Mouse (Mus musculus): Measurements from ENCODE around the gene Hes5. TPM values are rescaled to one million over a fixed set of nuclear protein-coding genes. Genes with fewer than 3 reads are reported as not detected.
A peak's percentile ranks its signal among the peaks of the same experiment; 100 is the strongest.

Hes5 gene
- polyA plus RNA-seq, 1 experiment: not detected

GRCm38 (mm10) chr4:154961226-154961738 is 559 bp downstream of the Hes5 start:
- no peak for TF ChIP-seq POLR2A (IDR thresholded peaks at IDR 0.05; ENCODE audit: insufficient read depth, low read depth, low read length)
- TF ChIP-seq CTCF (IDR thresholded peaks at IDR 0.05; ENCODE audit: insufficient read depth, low read depth, low read length): no peak
- H3K27ac ChIP-seq (ENCODE audit: insufficient read depth, low read depth, low read length): peak overlapping the region; percentile 71
- WGBS: 1% methylated on average over 46 of the region's 47 CpGs
- peaks cover 51% of the 10 kb centered on the region for H3K4me1 ChIP-seq (ENCODE audit: control insufficient read depth, insufficient read depth, low read length)
- H3K4me3 ChIP-seq (ENCODE audit: insufficient read depth, low read depth, low read length): peak overlapping the region; percentile 69

- peak overlapping the region; percentile 69 for H3K4me3 ChIP-seq (ENCODE audit: insufficient read depth, low read depth, low read length)
- WGBS: 30% methylated on average over 13 of the region's 13 CpGs
- H3K27ac ChIP-seq (ENCODE audit: insufficient read depth, low read depth, low read length): peak overlapping the region; percentile 71
- TF ChIP-seq CTCF (IDR thresholded peaks at IDR 0.05; ENCODE audit: insufficient read depth, low read depth, low read length): no peak
- TF ChIP-seq POLR2A (IDR thresholded peaks at IDR 0.05; ENCODE audit: insufficient read depth, low read depth, low read length): no peak
- peaks cover 52% of the 10 kb centered on the region for H3K4me1 ChIP-seq (ENCODE audit: control insufficient read depth, insufficient read depth, low read length)
These were observed 1.2 kb downstream of the Hes5 start for GRCm38 (mm10) chr4:154961911-154962310.

- H3K4me1 ChIP-seq (ENCODE audit: control insufficient read depth, insufficient read depth, low read length): peaks cover 52% of the 10 kb centered on the region
- peak overlapping the region; percentile 71; the same call in 1 of the 2 replicates for H3K27ac ChIP-seq (ENCODE audit: insufficient read depth, low read depth, low read length)
- TF ChIP-seq POLR2A (IDR thresholded peaks at IDR 0.05; ENCODE audit: insufficient read depth, low read depth, low read length): no peak
- TF ChIP-seq CTCF (IDR thresholded peaks at IDR 0.05; ENCODE audit: insufficient read depth, low read depth, low read length): no peak
- peak overlapping the region; percentile 69 for H3K4me3 ChIP-seq (ENCODE audit: insufficient read depth, low read depth, low read length)
- WGBS: 53% methylated on average over 7 of the region's 7 CpGs
These were observed 2.0 kb downstream of the Hes5 start for GRCm38 (mm10) chr4:154962683-154963082.

DNA sequence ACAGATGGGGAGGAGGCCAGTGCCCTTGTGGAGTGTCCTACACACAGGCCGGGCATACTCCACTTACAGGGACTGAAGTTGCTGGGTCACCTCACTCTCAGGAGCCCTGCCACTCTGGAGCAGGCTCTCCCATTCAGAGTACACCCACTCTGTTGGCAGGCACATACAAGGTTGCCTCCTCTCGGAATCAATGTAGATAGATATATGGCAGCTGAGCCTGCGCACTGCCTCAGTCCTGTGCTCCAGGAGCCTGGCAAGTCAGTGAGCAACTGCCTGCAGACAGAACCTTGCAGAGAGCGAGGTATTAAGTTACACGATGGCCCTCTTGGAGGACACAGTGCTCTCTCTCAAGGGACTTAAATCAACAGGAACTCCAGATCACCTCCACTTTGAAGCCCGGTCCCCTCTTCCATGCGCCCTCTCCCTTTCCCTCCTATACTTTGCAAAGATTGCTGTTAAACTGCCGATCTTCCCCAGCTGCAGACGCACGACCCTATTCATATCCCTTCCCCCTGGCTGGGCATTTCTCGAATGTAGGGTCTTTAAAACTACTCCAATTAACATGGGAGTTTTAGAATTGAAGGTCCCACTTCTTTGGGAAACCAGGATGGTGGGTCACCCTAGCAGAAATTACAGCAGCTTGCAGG is 2.6 kb downstream of the Hes5 start:
- Histone ChIP-seq H3K27ac (ENCODE audit: insufficient read depth, low read depth, low read length) (peak overlapping the region; percentile 29), H3K4me1 (ENCODE audit: control insufficient read depth, insufficient read depth, low read length) (peaks cover 47% of the 10 kb centered on the region), H3K4me3 (ENCODE audit: insufficient read depth, low read depth, low read length) (peak overlapping the region; percentile 89)
- 15% methylated on average over 11 of the region's 11 CpGs for WGBS
- TF ChIP-seq CTCF (IDR thresholded peaks at IDR 0.05; ENCODE audit: insufficient read depth, low read depth, low read length): no peak
- 0 out of 2 replicates have a peak, but pooled peaks have one; percentile 14 for TF ChIP-seq POLR2A (IDR thresholded peaks at IDR 0.05; ENCODE audit: insufficient read depth, low read depth, low read length)

- TF ChIP-seq POLR2A (IDR thresholded peaks at IDR 0.05; ENCODE audit: insufficient read depth, low read depth, low read length) (peak; percentile 50), CTCF (IDR thresholded peaks at IDR 0.05; ENCODE audit: insufficient read depth, low read depth, low read length) (no peak)
- under 1% methylated on average over 66 of the region's 66 CpGs for WGBS
- peak within 1 kb of the TSS; percentile 89 for H3K4me3 ChIP-seq (ENCODE audit: insufficient read depth, low read depth, low read length)
- peak within 1 kb of the TSS; percentile 91 for H3K27ac ChIP-seq (ENCODE audit: insufficient read depth, low read depth, low read length)
- peaks cover 43% of the 10 kb centered on the region for H3K4me1 ChIP-seq (ENCODE audit: control insufficient read depth, insufficient read depth, low read length)
These were observed 3.3 kb downstream of the Hes5 start, which contains the start of gene Pank4 for GRCm38 (mm10) chr4:154963901-154964580. Gene Pank4 (plus strand): TSS chr4:154964123.

GRCm38 (mm10) chr4:154964581-154965235 is 4.0 kb downstream of the Hes5 start:
- peak overlapping the region; percentile 69 for H3K27ac ChIP-seq (ENCODE audit: insufficient read depth, low read depth, low read length)
- under 1% methylated on average over 36 of the region's 36 CpGs for WGBS
- peak overlapping the region; percentile 89 for H3K4me3 ChIP-seq (ENCODE audit: insufficient read depth, low read depth, low read length)
- TF ChIP-seq POLR2A (IDR thresholded peaks at IDR 0.05; ENCODE audit: insufficient read depth, low read depth, low read length) (no peak), CTCF (IDR thresholded peaks at IDR 0.05; ENCODE audit: insufficient read depth, low read depth, low read length) (no peak)
- peaks cover 42% of the 10 kb centered on the region for H3K4me1 ChIP-seq (ENCODE audit: control insufficient read depth, insufficient read depth, low read length)

GRCm38 (mm10) chr4:154965856-154966255 is 5.1 kb downstream of the Hes5 start:
- Histone ChIP-seq H3K4me3 (ENCODE audit: insufficient read depth, low read depth, low read length) (no peak overlapping the region), H3K4me1 (ENCODE audit: control insufficient read depth, insufficient read depth, low read length) (peaks cover 33% of the 10 kb centered on the region), H3K27ac (ENCODE audit: insufficient read depth, low read depth, low read length) (no peak overlapping the region)
- WGBS: 35% methylated on average over 3 of the region's 3 CpGs
- TF ChIP-seq CTCF (IDR thresholded peaks at IDR 0.05; ENCODE audit: insufficient read depth, low read depth, low read length): no peak
- TF ChIP-seq POLR2A (IDR thresholded peaks at IDR 0.05; ENCODE audit: insufficient read depth, low read depth, low read length): no peak

DNA sequence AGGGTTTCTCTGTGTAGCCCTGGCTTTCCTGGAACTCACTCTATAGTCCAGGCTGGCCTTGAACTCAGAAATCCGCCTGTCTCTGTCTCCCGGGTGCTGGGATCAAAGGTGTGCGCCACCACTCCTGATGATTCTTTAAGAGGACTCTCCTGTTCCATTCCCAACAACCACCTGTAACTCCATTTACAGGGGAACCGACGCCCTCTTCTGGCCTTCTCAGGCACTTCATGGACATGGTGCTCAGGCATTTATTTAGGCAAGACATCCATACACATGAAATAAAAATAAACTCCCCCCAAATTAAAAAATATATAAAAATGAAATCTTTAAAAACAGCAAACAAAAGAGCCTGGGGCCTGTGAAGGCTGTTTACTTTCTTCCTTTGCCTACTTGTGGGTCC is 6.5 kb downstream of the Hes5 start:
- WGBS: 58% methylated on average over 5 of the region's 5 CpGs
- Histone ChIP-seq H3K27ac (ENCODE audit: insufficient read depth, low read depth, low read length) (no peak overlapping the region), H3K4me1 (ENCODE audit: control insufficient read depth, insufficient read depth, low read length) (peaks cover 20% of the 10 kb centered on the region), H3K4me3 (ENCODE audit: insufficient read depth, low read depth, low read length) (no peak overlapping the region)
- TF ChIP-seq CTCF (IDR thresholded peaks at IDR 0.05; ENCODE audit: insufficient read depth, low read depth, low read length): no peak
- no peak for TF ChIP-seq POLR2A (IDR thresholded peaks at IDR 0.05; ENCODE audit: insufficient read depth, low read depth, low read length)

All from olfactory bulb, adult 2 months (tissue).